Mouse (Mus musculus): ENCODE results near the gene Elp6.
A peak's percentile ranks its signal among the peaks of the same experiment; 100 is the strongest.
"Not testable (repeated sequence)": the region's sequence is repeated elsewhere in the genome, so short reads cannot be mapped to it uniquely, and the experiment has no call there.

Gene Elp6

DNA sequence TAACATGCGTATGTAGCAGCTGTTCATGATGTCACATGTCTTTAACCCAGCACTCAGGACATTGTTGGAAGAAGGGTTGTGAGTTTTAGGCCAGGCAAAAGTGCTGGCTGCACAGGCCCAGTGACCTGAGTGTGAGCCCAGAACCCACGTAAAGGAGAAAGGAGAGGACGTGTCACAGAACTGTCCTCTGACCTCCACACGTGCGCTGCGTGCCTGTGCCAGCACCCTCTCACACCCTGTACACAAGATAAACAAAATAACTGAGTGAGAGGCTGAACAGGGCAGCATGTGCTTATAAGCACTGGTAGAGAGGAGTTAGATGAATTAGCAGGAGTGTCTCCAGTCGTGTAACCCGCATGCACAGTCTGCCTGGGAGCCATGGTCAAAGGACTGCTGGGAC is 11.5 kb downstream of the Elp6 start:
- no peak for DNase-seq (ENCODE audit: low read depth)

DNA sequence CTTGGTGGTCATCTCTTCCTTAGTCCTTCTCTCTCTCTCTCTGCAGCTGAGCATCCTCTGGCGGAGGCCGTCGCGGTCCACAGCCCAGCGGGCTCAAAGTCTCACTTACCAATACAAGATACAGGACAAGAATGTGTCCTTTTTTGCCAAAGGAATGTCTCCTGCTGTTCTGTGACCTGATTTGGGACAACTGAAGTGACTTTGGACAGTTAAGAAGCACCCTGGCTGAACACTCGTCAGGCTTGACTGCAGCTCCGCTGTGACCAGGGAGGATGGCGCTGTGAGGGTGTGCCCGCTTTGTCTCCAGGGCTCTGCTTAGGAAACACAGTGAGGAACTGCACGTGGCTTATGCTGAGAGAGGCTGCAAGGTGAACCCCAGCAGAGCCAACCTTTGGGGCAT is 15.8 kb downstream of the Elp6 start:
- DNase-seq (ENCODE audit: low read depth), result no peak

DNA sequence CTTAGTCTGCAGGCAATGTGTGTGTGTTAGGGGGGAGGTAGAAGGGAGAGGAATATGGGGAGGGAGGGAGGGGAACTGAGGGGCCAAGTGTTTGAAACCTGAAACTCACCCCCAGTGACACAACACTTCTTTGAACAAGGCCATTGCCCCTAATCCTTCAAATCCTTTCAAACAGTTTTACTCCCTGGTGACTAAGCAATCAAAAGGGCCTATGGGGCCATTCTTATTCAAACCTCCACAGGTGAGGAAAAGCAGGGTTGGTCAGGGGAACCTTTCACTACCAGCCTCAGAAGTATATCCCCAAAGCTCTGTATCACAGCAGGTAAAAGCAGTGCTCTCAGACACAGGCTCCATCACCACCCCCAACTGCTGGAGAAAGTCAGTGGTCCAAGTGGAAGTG is 18.0 kb downstream of the Elp6 start:
- no peak for DNase-seq (ENCODE audit: low read depth)

DNA sequence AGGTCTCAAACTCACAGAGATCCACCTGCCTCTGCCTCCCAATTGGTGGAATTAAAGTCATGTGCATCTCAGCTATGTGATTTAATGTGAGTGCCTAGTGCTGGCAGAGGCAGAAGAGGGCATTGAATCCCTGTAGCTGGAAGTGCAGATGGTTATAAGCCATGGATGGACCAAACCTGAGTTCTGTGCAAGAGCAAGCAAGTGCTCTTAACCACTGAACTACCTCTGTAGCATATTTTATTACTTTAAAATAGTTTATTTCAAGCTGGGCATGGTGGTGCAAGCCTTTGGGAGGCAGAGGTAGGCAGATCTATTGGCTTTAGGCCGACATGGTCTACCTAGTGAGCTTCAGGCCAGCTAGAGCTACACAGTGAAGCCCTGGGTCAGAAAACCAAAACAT is 19.2 kb downstream of the Elp6 start:
- DNase-seq (ENCODE audit: low read depth), result no peak

DNA sequence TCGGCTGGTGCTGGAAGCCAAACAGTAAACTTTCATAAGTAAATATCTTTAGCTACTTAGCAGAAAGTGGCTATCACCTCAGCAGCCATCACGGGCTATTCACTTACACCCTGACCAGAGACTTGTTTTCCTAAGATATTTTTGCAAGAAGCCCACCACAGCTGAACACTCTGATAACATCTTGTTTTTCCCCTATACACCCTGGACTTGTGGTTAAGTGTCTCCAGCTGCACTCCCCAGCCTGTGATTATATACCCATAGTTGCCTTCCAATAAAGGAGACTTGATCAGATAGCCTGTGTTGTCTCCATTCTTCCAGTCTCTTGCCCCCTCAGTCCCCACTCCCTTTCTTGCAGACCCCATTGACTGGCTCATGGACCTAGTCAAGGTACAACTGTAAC is 23.2 kb downstream of the Elp6 start:
- DNase-seq (ENCODE audit: low read depth), result peak; percentile 22

DNA sequence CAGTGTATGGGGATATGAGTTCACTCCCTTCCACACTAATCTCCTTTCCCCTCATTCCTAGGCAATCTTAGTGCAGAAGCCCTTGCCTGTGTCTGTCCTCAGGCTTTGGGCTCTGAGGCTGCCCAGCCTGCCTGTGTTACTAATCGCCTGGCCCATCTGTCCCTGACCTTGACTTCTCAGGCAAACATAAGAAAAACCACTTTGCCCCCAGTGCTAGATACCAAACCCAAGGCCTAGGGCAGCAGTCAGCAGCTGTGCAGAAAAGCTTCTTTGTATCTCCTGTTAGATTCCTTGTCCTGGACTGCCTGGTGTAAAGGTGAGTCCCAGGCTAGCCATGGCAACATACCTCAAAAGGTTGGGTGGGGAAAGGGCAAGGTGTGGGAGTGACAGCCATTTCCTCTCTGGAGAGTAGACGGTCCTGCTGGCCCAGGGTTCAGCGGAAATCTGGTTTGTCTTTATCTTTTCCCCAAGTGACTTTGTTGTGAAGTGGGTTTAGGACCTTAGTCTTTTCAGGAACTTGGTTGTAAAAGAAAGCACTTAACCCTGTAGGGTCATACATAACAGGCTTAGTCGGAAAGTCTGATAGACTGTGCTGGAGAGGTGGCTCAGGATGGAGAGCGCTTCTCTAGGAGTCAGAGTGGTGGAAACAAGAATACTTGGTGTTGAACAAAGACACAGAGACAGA is 24.1 kb downstream of the Elp6 start:
- peak; percentile 64 for DNase-seq (ENCODE audit: low read depth)

DNA sequence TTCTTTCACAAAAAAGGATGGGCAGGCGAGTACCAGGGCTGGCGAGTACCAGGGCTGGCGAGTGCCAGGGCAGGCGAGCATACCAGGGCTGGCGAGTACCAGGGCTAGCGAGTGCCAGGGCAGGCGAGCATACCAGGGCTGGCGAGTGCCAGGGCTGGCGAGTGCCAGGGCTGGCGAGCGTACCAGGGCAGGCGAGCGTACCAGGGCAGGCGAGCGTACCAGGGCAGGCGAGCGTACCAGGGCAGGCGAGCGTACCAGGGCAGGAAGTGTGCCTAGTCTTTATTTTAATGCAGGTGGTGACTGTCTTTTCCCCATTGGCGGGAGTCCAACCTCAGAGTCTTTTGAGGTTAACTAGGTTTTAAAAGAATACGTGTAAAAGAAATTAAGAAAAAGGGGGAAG is 24.7 kb downstream of the Elp6 start:
- peak; percentile 52 for DNase-seq (ENCODE audit: low read depth)

DNA sequence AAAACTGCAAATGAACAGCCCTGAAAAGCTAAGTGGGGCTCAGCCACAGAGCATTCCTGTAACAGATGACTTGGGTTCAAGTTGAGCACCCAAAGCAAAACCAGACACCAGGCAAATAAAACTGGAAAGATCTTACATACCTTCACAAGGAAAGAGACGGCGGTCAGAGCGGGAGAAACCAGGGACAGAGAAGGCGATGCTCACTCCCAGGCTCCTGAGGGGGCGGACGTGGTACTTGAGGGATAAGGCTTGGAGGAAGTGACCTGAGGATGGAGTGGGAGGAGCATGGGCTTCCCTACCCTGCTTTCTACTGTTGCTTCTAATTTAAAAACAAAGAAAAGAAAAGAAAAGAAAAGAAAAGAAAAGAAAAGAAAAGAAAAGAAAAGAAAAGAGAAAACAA is 25.4 kb downstream of the Elp6 start:
- peak; percentile 37 for DNase-seq (ENCODE audit: low read depth)

DNA sequence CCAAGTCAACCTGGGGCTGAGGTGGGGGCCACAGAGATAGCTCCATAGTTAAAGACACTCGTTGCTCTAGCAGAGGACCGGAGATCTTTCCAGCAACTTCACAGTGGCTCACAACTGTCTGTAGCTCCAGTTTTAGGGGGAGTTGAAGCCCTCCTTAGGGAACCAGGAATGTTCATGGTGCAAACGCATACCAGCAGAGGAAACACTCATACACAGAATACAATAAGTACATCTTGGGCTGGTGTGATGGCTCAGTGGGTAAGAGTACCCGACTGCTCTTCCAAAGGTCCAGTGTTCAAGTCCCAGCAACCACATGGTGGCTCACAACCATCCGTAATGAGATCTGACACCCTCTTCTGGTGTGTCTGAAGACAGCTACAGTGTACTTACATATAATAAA is 25.9 kb downstream of the Elp6 start:
- not testable (repeated sequence) for DNase-seq (ENCODE audit: low read depth)

DNA sequence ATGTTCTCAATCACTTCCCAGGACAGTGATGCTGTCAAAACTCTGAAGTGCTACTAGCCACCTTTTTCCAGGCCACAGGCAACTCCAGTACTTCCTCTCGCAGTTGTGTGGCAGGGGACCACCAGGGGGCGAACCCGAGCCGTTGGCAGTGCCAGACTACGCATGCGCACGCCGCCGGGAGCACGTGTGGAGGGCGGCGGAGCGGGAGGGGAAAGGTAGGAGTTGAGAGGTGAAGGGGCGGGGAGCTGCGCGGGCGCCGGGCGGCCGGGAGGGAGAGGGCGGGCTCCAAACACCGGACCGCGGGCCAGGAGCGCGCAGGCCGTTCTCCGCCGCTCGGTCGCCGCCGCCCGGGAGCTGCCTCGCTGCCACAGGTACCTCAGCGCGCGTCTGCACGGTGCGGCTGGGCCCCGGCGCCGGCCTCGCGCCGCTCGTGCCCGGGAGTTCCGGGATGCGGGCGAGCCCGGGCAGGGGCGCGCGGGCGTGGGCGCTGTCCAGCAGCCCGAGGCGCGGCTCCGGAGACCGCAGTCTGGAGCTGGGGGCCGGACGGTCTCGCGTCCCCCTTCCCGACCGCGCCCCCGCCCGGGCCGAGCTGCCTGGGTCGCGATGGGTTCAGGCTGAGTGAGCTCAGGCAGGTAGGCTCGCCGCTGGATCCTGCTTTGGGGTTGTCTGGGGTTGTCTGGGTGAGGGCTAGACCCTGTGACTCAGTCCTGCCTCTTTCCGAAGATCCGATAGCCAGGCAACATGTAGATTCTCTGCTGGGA is 28.3 kb downstream of the Elp6 start, which contains the start of gene Scap:
Gene Scap (plus strand): TSS at position 154 of the 761 bp plus-strand sequence.
- peak; percentile 91 for DNase-seq (ENCODE audit: low read depth)

DNA sequence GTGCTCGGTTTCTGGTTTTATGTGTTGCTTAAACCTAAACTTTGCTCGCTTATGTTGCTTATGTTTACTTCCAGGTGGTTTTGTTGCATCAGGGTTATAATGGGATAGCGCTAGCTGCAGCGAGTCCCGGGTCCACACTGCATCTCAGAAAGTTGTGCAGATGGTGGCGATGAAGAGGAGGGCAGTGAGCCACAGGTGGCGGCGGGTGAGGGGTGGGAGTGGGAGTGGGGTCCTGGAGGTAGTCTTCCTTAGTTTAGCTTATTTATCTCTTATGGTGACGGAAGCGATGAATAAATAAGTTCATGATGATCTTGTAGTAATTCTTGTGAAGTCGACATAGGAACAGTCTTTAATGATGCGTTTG is 28.9 kb downstream of the Elp6 start:
- DNase-seq (ENCODE audit: low read depth), result no peak

DNA sequence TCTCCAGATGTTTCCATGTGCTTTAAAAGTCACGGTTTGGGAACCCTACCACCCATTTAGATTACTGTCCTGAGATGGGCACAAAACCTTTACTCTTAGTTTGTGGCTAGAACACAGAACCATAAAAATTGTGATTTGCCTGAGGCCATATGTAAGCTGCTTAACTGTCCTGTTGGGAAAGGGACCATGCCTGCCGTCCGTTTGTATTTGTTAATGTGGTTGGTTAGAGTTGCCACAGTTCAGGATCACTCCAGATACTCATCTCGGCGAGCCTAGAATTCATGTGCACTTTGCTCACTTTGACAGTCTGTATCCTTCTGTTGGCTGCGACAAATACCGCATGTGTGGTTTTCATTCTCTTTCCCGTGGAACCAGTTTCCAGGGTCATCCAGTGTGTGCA is 29.9 kb downstream of the Elp6 start:
- no peak for DNase-seq (ENCODE audit: low read depth)

DNA sequence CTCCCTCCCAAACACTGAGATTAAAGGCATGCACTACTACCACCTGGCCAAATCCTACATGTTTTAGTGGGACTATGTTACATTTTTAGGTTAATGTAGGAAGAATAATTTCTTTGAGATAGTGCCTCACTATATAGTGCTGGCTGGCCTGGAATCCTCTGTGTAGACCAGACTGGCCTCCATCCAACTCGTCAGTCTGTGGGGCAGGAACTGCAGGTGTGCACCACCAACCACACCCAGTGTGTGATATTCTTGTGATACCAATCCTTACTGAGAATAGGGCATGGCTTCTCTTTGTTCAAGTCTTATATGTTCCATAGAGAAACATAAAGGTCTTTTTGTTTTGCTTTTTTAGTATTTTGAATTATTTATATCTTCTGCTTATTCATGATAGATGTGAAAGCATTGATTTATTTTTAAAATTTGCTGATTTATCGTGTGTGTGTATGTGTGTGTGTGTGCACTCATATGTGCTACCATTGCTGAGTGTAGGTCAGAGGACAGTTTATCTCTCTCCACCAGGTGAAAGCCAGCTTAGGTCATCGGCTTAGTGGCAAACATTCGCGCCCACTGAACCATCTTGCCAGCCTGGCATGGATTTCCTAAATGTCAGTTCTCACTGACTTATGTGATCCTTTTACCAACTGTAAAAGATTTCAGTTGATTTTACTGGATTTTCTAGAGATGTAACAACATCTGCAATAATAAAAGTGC is 35.2 kb downstream of the Elp6 start:
- DNase-seq (ENCODE audit: low read depth), result no peak

DNA sequence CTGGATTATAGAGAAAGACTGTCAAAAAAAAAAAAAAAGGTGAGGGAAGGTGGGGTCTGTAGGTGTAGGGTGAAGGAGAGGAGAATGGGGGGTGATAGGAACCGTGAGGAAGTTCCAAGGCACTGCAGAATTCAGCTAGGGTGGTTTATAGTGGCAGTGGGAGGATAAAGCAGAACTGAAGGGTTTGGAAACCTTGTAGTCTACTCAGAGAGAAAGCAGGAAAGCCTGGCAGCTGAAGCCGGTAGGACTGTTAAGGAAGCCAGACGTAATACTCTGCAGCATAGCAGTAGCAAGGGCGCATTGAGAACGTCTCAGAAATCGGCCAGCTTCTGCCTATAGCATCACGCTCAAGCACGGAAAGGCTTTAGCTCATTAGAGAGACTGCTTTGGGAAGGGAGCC is 37.0 kb downstream of the Elp6 start:
- no peak for DNase-seq (ENCODE audit: low read depth)

DNA sequence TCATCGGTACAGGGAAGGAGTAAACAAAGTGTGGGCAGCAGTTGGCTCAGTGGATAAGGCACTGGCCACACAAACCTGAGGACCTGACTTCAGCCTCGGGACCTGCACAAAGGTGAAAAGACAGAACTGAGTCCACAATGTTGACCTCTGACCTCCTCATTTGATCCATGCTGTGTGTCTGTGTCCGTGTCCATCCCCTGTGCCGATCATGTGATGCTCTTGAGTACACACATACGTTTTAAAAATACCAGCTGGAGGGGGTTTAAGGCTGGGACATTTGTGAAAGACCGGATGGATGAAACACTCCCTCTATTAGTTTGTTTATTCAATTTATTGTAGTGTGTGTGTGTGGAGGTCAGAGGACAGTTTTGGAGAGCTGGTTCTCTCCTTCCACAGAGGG is 38.8 kb downstream of the Elp6 start:
- DNase-seq (ENCODE audit: low read depth), result no peak

DNA sequence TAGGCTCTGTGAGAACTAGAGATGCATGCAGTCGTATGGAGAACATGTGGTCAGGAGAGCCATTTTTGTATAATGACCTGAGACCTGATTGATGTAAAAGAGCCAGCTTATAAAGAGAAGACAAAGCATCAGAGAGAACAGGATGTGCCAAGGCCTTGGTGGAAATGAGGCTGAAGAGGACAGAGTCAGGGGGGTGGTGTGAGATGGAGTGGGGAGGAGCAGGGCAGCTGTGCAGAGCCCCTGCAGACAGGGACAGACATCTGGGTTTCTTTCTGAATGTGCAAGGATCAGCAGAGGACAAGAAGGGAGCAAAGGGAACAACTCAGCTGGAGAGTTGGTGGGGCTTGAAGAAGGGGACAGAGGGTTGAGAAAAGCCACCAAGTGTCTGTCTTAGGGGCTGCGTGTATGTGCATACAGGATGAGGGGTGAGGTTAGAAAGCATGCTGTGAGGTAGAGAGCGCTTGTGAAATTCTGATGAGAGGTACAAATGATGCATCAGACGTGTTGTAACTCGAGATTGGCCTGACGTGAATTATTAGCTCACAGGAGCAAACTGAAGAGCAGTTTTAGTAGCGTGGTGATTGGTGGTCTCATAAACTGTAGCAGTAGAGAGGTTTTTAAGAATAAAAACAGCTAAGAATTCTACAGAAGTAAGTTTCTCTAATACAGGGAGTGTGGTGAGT is 40.2 kb downstream of the Elp6 start:
- no peak for DNase-seq (ENCODE audit: low read depth)

DNA sequence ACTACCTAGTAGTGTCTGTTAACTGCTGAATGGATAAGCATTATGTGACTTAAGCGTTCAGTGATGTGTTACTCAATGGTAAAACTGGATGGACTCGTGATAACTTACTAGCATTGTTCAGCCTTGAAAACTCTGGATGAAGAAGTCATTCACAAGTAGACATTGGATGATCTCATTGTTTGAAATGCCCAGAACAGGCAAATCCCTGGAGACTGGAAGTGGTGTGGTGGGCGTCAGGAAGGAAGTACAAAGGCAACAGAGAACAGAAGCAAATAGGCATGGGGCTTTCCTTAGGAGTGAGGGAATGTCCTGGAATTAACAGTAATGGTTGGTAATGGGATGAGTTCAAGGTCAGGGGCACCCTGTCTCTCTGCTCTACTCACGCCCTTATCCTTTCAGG is 43.9 kb downstream of the Elp6 start:
- DNase-seq (ENCODE audit: low read depth), result no peak

DNA sequence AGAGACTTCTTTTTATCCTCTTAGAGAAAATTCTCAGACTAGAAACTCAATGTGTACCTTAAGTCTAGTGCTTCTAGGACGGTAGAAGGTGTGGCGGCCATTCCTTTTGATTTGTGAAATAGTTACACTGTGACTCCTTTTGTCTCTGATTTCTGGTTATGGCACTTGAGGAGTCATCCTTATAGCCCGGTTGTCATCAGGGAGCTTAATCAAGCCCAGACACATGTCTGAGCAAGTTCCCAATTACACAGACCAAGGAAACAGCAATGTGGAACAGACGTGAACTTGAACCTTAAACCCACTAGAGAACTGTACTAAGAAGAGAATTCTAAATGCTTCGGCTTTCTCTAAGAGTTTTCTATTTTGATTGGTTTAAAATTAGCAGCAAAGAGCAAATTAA is 45.2 kb downstream of the Elp6 start:
- DNase-seq (ENCODE audit: low read depth), result no peak

DNA sequence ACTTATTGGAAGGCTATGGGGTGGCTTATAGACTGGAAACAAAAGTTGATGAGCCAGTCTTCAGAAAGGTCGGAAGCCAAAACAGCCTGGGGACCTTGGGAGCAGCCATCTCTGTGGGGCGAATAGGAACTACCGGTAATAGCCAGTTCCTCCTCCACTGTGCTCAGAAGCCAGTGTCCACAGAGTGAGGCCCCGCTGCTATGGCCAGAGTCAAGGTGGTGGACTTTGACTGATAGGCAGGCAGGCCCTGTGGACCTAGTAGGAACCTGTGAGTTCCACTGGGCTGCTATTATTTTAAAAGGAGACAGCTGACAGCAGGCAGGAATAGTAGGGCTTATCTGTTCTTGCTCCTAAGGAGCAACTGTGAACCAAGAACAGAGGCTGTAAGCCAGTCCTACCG is 45.6 kb downstream of the Elp6 start:
- DNase-seq (ENCODE audit: low read depth), result no peak

DNA sequence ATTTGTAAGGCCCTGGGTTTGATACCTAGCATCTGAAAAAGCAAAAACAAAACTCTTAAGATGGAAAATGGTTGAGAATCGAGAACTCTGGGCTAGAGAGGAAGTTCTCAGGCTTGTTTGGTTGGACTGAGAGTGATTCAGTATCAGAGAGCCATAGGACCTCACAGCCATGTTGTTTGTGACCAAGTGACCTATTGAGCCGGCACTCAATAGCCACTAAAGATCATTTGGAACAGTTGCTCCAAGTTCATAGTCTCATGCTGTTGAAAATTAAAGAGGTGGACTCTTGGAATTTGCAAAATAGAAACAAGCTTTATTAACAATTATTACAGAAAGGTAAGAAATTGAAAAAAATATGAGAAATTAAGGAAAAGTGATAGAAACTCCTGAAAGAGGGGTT is 46.4 kb downstream of the Elp6 start:
- DNase-seq (ENCODE audit: low read depth), result no peak

DNA sequence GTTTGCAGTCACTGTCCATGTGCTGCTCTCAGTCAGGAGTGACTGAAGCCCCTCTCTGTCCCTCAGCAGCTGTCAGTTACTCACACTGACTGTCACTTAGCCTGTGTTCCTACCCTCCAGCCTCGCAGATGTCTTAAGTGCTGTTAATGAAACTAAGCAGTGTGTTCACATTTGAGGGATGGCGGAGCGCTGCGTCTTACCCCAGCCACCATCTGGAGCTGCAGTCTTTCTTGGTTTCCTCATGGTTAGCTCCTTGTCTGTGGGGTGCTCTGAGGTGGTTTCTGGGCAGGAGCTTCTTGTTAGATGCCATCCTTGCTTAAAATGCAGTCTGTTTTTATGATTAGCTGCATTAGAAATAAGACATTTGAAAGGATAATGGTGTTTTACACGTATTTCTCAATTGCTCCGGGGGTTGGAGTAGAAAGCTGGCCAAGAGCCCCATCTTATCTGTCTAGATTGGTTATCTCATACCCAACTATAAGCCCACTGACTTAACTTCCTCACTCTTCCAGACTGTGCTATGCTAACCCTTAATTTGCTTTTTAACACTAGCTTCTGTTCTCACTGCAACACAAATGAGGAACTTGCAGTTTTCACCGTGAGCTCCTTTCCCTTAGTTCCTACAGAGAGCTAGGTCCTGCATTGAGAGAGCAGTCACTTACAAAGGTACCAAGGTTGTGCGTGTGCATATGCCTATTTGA is 47.1 kb downstream of the Elp6 start:
- DNase-seq (ENCODE audit: low read depth), result peak; percentile 47

DNA sequence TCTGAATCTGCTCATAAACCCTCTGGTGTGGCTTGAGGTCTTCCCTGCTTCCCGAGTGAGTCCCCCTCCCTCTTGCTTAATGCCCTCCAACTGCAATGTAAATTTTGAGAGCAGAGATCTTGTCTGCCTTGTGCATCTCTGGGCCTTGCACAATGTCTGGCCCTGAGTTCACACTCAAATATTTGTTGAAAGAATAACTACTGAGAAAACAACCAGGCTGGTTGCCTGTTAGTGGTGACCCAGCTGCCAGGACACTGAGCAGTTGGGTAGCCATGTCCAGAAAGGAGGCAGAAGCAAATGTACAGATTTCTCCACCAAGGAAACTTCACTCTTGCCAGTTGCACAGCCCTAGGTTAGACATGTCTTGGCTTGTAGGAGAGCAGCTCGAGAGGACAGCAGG is 53.4 kb downstream of the Elp6 start:
- DNase-seq (ENCODE audit: low read depth), result no peak

Data from 416B (cell line).